Mouse (Mus musculus) C2C12 (cell line): Measurements from ENCODE around the gene Msi2. TPM values are rescaled to one million over a fixed set of nuclear protein-coding genes. Genes with fewer than 3 reads are reported as not detected.

Experiments
- H3K27me3 ChIP-seq: one replicate; pipeline ENCODE4 v1.6.1; 2011; ENCODE audit not compliant: control insufficient read depth, insufficient read depth, insufficient read length
- H3K36me3 ChIP-seq: one replicate; pipeline ENCODE4 v1.6.1; 2011; ENCODE audit not compliant: control insufficient read depth, insufficient read depth
- H3K4me3 ChIP-seq: one replicate; pipeline ENCODE4 v1.5.1; 2011; ENCODE audit warnings: mild to moderate bottlenecking, control low read depth; ENCODE audit not compliant: poor library complexity, insufficient read depth, severe bottlenecking
- H3K79me2 ChIP-seq: one replicate; pipeline ENCODE4 v1.6.1; 2011; ENCODE audit not compliant: control insufficient read depth, insufficient read depth
- H3K79me3 ChIP-seq: one replicate; pipeline ENCODE4 v1.6.1; 2011; ENCODE audit warnings: low read depth, control low read depth
- H3ac ChIP-seq: one replicate; pipeline ENCODE3; 2011; ENCODE audit warnings: low read depth; ENCODE audit not compliant: control insufficient read depth, insufficient read length
- CEBPB ChIP-seq: IDR thresholded peaks from one replicate; pipeline ENCODE4 v1.6.1; 2011; ENCODE audit warnings: low read depth, mild to moderate bottlenecking, control low read depth, moderate library complexity
- CTCF ChIP-seq: IDR thresholded peaks from one replicate; pipeline ENCODE4 v1.5.1; 2011; ENCODE audit not compliant: control insufficient read depth, insufficient read depth, insufficient read length
- FOSL1 ChIP-seq: IDR thresholded peaks from one replicate; pipeline ENCODE4 v1.8.0; 2011; ENCODE audit warnings: mild to moderate bottlenecking, low read length; ENCODE audit not compliant: poor library complexity, insufficient read depth, severe bottlenecking
- MAX ChIP-seq: IDR thresholded peaks from one replicate; pipeline ENCODE4 v1.6.1; 2011; ENCODE audit warnings: mild to moderate bottlenecking, control low read depth
- MYOD1 ChIP-seq: IDR thresholded peaks from one replicate; pipeline ENCODE4 v1.6.1; 2011; ENCODE audit warnings: low read depth; ENCODE audit not compliant: control insufficient read depth, insufficient read length
- MYOG ChIP-seq: IDR thresholded peaks from one replicate; pipeline ENCODE4 v1.6.1; 2011; ENCODE audit not compliant: control insufficient read depth, insufficient read length; ENCODE audit errors: extremely low read depth
- USF1 ChIP-seq: IDR thresholded peaks from one replicate; pipeline ENCODE4 v1.6.1; 2011; ENCODE audit warnings: low read depth, mild to moderate bottlenecking, control low read depth, moderate library complexity
- polyA plus RNA-seq: library from polyadenylated mRNA; unstranded; fragments of >200 nt; fragmentation: generic; extraction: Trizol; gene quantifications from one replicate; pipeline ENCODE4 v1.2.1, GENCODE M21; 2012; ENCODE audit warnings: missing spikeins

The Msi2 gene
- polyA plus RNA-seq, 1 experiment: 8.4 TPM

DNA sequence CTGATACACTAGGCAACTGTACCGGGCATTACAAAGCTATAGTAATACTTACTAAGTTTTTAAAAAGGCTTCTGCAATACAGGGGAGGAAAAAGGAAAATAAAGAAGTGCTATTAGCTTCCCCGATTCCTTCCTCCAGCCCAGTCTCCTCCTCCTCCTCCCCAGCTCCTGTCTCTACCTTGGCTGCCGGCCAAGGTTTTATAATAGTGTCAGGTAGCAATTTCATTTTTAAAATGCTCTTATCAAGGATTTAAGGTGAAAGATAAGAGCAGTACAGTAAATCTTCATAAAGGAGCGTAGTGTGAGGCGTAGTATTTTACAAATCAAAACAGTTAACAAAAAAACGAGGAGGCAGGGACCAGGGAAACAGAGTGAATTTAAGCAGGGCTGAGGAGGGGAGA is 254.4 kb downstream of the Msi2 start:
- Histone ChIP-seq H3K4me3 (no peak overlapping the region), H3K27me3 (no peaks in the 10 kb centered on the region)
- no peak for TF ChIP-seq MAX
- TF ChIP-seq CTCF: no peak
- no peak for TF ChIP-seq FOSL1
- TF ChIP-seq CEBPB: no peak
- TF ChIP-seq MYOG: no peak
- no peak for TF ChIP-seq MYOD1
- no peak for TF ChIP-seq USF1

DNA sequence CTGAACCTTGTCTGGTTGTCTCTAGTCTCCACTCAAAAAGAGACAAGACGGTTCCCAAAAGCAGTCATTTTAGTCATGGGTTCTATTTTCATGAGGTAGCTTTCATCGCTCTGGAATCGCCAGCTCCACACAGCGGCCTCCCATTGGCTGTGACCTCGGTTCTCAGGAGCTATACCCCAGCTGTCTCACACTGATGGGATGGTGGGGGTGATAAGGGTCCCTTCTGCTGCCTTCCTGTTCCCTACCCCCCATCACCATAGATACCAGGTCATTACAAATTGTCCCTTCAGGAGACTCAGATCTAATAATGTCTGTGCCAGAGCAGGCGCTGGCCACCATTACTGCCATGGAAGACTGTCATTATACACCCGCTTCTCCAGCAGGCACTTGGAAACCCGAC is 255.5 kb downstream of the Msi2 start:
- Histone ChIP-seq H3K4me3 (no peak overlapping the region), H3K79me3 (no peaks in the 10 kb centered on the region), H3K36me3 (peaks cover 3% of the 10 kb centered on the region), H3K27me3 (no peaks in the 10 kb centered on the region), H3K79me2 (no peaks in the 10 kb centered on the region), H3ac (no peak overlapping the region)
- TF ChIP-seq MAX (no peak), CEBPB (no peak), MYOG (no peak), CTCF (no peak), FOSL1 (no peak), MYOD1 (no peak), USF1 (no peak)

More for the DNA sequence above, 254.4 kb downstream of the Msi2 start:
- no peaks in the 10 kb centered on the region for H3K79me2 ChIP-seq
- no peaks in the 10 kb centered on the region for H3K79me3 ChIP-seq
- no peak overlapping the region for H3ac ChIP-seq
- no peaks in the 10 kb centered on the region for H3K36me3 ChIP-seq

DNA sequence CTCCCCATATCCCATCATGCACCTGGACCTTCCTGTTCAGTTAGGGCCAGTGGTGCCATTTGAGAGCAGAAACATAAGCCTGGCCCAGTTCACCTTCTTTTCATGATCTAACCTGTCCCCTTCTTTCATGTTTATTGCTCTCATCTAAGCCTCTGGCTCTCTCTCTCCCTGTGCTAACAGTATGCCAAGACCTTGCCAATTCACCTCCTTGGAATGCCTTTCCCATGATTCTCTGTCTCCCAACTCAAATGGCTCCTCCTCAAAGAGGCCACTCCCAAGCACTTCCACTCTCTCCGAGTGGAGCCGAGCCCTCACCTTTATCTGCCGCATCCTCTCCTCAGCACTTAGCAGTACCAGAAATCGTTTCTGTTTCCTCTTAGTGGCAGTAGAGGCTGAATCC is 256.7 kb downstream of the Msi2 start:
- Histone ChIP-seq H3K36me3 (peaks cover 4% of the 10 kb centered on the region), H3K79me2 (no peaks in the 10 kb centered on the region), H3K79me3 (no peaks in the 10 kb centered on the region), H3ac (no peak overlapping the region), H3K27me3 (no peaks in the 10 kb centered on the region), H3K4me3 (no peak overlapping the region)
- no peak for TF ChIP-seq FOSL1
- TF ChIP-seq MYOD1: no peak
- no peak for TF ChIP-seq USF1
- TF ChIP-seq MYOG: no peak

DNA sequence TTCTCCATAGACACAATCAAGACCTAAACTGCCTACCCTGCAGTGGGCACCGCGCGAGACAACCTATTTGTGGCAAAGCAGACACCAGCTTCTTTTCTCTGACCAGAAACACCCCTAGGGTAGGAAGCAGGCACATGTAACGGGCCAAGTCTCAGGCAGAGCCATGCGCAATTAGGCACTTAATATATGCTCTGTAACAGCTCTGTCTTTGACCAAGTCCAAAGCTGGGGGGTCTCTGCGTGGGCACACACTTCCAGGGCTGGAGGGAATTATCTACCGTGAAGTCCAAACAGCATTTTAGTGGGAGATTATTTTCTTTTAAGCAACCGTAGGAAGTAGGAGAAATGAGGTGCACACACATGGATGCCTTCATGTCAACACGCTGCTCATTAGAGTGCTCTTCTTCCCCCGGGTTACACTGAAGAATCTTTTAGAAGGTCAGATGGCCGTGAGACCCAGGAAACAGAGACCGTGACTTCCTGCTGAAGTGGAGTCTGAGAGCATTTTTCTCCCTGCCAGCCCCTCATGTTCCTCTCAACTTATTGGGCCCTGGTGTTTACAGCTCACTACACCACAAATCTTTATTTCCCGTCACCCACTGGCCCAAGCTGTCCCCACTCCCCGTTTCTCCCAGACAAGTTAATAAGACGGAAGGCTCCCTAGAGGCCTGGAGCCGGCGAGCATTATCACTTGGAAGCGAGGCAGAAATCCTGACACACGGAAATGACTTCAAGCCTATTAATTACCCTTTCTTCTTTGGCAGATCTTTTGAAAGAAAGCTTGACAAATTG is 258.2 kb downstream of the Msi2 start:
- no peak for TF ChIP-seq USF1
- TF ChIP-seq CEBPB: no peak
- TF ChIP-seq FOSL1: no peak
- TF ChIP-seq MYOG: no peak
- no peak for TF ChIP-seq MYOD1
- TF ChIP-seq MAX: no peak
- TF ChIP-seq CTCF: no peak
- Histone ChIP-seq H3K36me3 (peaks cover 4% of the 10 kb centered on the region), H3K79me3 (no peaks in the 10 kb centered on the region), H3K4me3 (no peak overlapping the region), H3ac (no peak overlapping the region), H3K79me2 (no peaks in the 10 kb centered on the region), H3K27me3 (no peaks in the 10 kb centered on the region)

DNA sequence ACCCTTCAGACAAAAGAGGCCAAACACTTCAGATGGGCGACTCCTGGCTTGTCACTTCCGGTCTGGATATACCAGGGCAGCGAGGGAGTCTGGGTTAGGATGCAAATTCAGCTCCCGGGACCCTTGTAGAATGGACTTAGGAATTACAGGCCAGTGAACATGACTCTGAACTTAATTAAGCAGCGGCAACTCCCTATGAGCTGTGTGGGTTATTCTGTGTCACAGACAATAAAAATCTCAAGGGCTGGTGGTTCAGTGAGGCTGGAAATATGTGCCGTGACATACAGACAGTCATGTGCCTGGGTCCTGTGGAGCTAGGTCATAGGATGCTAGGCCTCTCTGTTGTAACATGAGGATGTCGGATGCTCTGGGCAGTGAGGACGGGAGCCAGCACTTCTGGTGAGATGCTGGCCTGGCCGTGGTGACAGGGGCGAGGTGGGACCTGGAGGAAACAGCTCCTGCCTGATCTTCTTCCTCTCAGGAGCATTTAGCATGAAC is 261.0 kb downstream of the Msi2 start:
- Histone ChIP-seq H3K27me3 (no peaks in the 10 kb centered on the region), H3K36me3 (peaks cover 4% of the 10 kb centered on the region), H3ac (no peak overlapping the region), H3K79me3 (no peaks in the 10 kb centered on the region), H3K79me2 (no peaks in the 10 kb centered on the region), H3K4me3 (no peak overlapping the region)
- TF ChIP-seq FOSL1 (no peak), MAX (no peak), CTCF (no peak), MYOD1 (no peak), USF1 (no peak), MYOG (no peak), CEBPB (no peak)
